Mouse (Mus musculus) midbrain, embryonic 14.5 days (tissue): Measurements from ENCODE around the gene Ctcfl. TPM values are rescaled to one million over a fixed set of nuclear protein-coding genes. Genes with fewer than 3 reads are reported as not detected.

Experiments
- ATAC-seq: fragments of 200-750 bp; cut with Nextera tagmentation; 2 replicates; pipeline ENCODE4 v1.8.0; 2017; ENCODE audit warnings: moderate number of reproducible peaks, moderate library complexity; ENCODE audit not compliant: low FRiP score, low TSS enrichment
- DNase-seq: peaks from one replicate; pipeline ENCODE4 v3.0.0-alpha.2; 2015
- H3K27ac ChIP-seq: fragments of 300-500 bp; sonication (generic); replicated peaks from 2 replicates; pipeline ENCODE4 v1.5.1; 2014; ENCODE audit warnings: mild to moderate bottlenecking, low read depth, low read length, moderate library complexity
- H3K27me3 ChIP-seq: fragments of 300-500 bp; sonication (generic); 2 replicates; pipeline ENCODE4 v1.6.1; 2014; ENCODE audit warnings: low read length, control low read depth, mixed read lengths; ENCODE audit not compliant: control insufficient read depth, insufficient read depth
- H3K36me3 ChIP-seq: fragments of 300-500 bp; sonication (generic); 2 replicates; pipeline ENCODE4 v1.6.1; 2014; ENCODE audit warnings: low read length, control low read depth; ENCODE audit not compliant: control insufficient read depth, insufficient read depth
- H3K4me1 ChIP-seq: fragments of 300-500 bp; sonication (generic); 2 replicates; pipeline ENCODE4 v1.6.1; 2014; ENCODE audit warnings: mild to moderate bottlenecking, antibody characterized with exemption, low read length, control low read depth; ENCODE audit not compliant: control insufficient read depth, insufficient read depth
- H3K4me2 ChIP-seq: fragments of 300-500 bp; sonication (generic); 2 replicates; pipeline ENCODE4 v1.6.1; 2014; ENCODE audit warnings: mild to moderate bottlenecking, low read length, moderate library complexity
- H3K4me3 ChIP-seq: fragments of 300-500 bp; sonication (generic); replicated peaks from 2 replicates; pipeline ENCODE4 v1.5.1; 2014; ENCODE audit warnings: low read depth, low read length
- H3K9ac ChIP-seq: fragments of 300-500 bp; sonication (generic); replicated peaks from 2 replicates; pipeline ENCODE4 v1.6.1; 2014; ENCODE audit warnings: mild to moderate bottlenecking, low read length, moderate library complexity
- H3K9me3 ChIP-seq: fragments of 300-500 bp; sonication (generic); 2 replicates; pipeline ENCODE4 v1.6.1; 2016; ENCODE audit warnings: low read length, control low read depth, mixed read lengths; ENCODE audit not compliant: control insufficient read depth
- WGBS: fragments of 180-500 bp; shearing (Covaris S2); extraction: QIAGEN DNeasy Blood & Tissue Kit; methylation state at CpG from one replicate; pipeline ENCODE4 v1.1.7; 2014; 5-methylcytosine and 5-hydroxymethylcytosine counted together
- polyA plus RNA-seq: library from polyadenylated mRNA; unstranded; fragments of >200 nt; fragmentation: Nextera tagmentation; extraction: Ambion mirVana; gene quantifications from 2 replicates; pipeline ENCODE4 v1.2.1, GENCODE M21; 2014

Ctcfl gene
- polyA plus RNA-seq, 1 experiment from 2014 or later, result not detected

DNA sequence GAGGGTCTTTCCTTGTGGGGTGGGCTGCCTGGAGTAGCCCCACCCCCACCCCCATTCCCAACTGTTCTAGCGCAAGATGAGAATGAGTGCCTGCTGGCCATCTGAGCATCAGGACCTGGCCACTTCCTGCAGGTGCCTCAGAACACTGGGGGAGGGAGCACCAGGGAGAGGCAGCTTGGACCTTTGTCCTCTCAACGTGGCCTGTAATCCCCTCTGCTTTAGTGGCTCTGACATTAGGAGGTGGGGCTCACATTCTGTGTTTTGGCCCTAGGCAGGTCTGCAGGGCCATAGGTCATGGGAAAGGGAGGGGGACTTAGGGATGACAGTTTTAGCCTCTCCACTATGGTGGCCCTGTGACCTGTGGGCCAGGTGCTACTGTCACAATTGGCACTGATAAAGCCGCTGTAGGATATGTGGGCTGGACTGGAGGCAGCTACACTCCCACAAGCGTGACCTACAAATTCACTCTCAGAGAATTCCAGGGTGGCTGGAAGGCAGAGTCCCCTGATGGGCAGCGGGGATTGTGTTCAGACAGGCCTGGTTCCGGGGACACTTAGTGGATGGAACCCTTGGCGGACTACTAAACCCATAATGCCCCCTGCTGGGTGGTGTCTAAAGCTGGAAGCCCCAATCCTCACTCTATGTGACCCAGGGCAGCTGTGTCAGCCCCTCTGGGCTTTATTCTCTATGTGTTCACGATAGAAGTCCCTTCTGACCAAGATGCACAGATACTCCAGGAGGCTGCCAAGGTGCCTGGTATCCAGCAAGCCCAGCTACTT is 68.5 kb downstream of the Ctcfl start:
- peak; percentile 12 for DNase-seq
- 21% methylated on average over 8 of the region's 8 CpGs for WGBS
- Histone ChIP-seq H3K4me3 (no peak overlapping the region), H3K4me1 (0 out of 2 replicates have a peak, but pooled peaks cover 4% of the 10 kb centered on the region), H3K36me3 (no peaks in the 10 kb centered on the region), H3K27me3 (no peaks in the 10 kb centered on the region), H3K9me3 (no peaks in the 10 kb centered on the region), H3K4me2 (no peak overlapping the region), H3K9ac (no peak overlapping the region), H3K27ac (no peak overlapping the region)
- ATAC-seq, result no peak

DNA sequence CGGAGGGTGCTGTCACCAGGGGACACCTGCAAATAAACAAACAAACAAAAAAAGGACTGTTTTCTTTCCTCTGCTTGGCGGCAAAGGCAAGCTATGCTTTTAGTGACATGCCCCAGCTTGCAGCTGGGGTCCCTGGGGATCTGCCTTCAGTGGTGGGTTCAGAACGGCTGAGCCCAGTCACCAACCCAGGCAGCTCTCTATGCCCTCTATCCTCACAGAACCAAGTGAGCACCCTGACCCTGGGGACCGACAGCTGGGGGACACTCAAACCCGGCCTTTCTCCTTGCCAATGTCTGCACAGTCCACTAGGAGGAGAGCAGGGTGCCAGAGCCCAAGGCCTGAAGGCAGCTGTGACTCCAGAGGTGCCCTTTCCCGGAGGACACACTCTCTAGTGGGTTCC is 69.5 kb downstream of the Ctcfl start:
- Histone ChIP-seq H3K4me1 (0 out of 2 replicates have a peak, but pooled peaks cover 4% of the 10 kb centered on the region), H3K27ac (no peak overlapping the region), H3K36me3 (no peaks in the 10 kb centered on the region), H3K9ac (no peak overlapping the region), H3K27me3 (no peaks in the 10 kb centered on the region), H3K4me2 (no peak overlapping the region), H3K9me3 (no peaks in the 10 kb centered on the region), H3K4me3 (no peak overlapping the region)
- ATAC-seq, result no peak
- WGBS, result 49% methylated on average over 6 of the region's 6 CpGs
- DNase-seq, result no peak

DNA sequence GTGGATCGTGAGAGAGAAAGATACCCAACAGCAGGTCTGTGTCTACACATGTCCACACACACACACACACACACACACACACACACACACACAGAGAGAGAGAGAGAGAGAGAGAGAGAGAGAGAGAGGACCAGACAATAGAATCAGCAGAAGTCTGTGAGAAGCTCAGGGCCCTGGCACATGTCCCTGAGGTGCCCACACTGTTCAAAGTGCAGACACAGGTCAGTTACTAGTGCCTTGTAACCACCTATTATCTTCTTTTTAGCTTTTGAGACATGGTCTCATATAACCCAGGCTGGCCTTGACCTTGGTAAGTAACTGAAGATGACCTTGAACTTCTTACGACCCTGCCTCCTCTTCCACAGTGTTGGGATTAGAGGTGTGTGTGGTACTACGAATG is 70.1 kb downstream of the Ctcfl start:
- DNase-seq (no peak), ATAC-seq (no peak)
- WGBS, result 82% methylated on average over 3 of the region's 3 CpGs
- Histone ChIP-seq H3K4me2 (no peak overlapping the region), H3K27me3 (no peaks in the 10 kb centered on the region), H3K27ac (no peak overlapping the region), H3K4me3 (no peak overlapping the region), H3K4me1 (0 out of 2 replicates have a peak, but pooled peaks cover 4% of the 10 kb centered on the region), H3K9ac (no peak overlapping the region), H3K36me3 (no peaks in the 10 kb centered on the region), H3K9me3 (no peaks in the 10 kb centered on the region)

DNA sequence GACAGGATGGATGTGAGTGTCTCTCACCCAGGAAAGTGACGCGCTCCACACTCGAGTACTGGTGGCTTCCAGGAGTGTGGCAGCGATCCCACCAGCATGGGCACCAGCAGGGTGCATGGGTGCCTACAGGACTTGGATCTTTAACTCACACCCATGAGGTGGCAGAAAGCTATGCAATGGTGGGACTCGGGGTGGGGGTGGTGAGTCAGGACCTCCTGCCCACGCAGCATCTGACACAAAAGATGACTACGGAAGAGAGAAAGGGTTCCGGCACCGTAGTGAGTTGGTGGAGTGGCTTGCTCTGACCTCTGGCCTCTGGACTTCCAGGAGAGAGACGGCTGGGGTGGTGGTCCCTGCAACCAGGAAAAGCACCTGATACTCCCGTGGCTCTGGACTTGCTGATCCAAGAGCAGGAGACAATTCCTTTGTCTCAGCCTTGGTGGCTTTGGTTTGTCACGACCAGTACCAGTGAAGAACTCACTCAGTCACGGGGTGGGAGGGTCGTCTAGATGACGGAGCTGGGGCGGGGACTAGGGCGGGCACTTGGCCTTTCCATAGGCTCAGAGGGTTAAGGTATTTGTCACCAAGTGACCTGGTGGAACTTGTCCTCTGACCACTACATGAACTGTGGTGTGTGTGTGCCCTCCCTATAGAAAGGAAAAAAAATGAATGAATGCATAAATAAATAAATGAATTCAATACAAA is 71.1 kb downstream of the Ctcfl start:
- no peaks in the 10 kb centered on the region for H3K36me3 ChIP-seq
- H3K9me3 ChIP-seq, result no peaks in the 10 kb centered on the region
- H3K27me3 ChIP-seq, result no peaks in the 10 kb centered on the region
- no peak for DNase-seq
- H3K4me2 ChIP-seq, result no peak overlapping the region
- 0 out of 2 replicates have a peak, but pooled peaks cover 4% of the 10 kb centered on the region for H3K4me1 ChIP-seq
- no peak overlapping the region for H3K9ac ChIP-seq
- no peak overlapping the region for H3K27ac ChIP-seq
- H3K4me3 ChIP-seq, result no peak overlapping the region
- ATAC-seq, result no peak
- 51% methylated on average over 17 of the region's 17 CpGs for WGBS

DNA sequence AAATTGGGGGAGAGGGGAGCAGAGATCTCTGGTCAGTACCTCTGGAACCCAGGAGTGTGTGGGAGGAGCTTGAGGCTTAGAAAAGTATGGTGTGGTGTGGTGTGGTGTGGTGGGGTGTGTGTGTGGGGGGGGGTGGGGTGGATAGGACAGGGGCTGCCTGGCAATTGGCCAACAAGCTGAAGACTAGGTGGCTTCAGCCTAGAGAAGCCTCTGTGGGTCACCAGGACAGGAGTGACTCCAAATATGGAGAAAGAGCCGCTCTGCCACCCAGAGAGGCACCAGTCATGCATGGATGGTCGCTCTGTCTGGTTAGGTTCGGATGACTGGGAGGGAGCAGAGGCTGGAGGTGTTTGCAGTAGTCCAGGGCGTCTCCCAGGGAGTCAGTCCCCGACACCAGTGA is 71.9 kb downstream of the Ctcfl start:
- no peaks in the 10 kb centered on the region for H3K9me3 ChIP-seq
- H3K4me1 ChIP-seq, result 0 out of 2 replicates have a peak, but pooled peaks cover 4% of the 10 kb centered on the region
- H3K4me2 ChIP-seq, result no peak overlapping the region
- 33% methylated on average over 5 of the region's 5 CpGs for WGBS
- no peak for ATAC-seq
- no peaks in the 10 kb centered on the region for H3K36me3 ChIP-seq
- no peak for DNase-seq
- no peak overlapping the region for H3K9ac ChIP-seq
- no peak overlapping the region for H3K4me3 ChIP-seq
- no peaks in the 10 kb centered on the region for H3K27me3 ChIP-seq
- H3K27ac ChIP-seq, result no peak overlapping the region

DNA sequence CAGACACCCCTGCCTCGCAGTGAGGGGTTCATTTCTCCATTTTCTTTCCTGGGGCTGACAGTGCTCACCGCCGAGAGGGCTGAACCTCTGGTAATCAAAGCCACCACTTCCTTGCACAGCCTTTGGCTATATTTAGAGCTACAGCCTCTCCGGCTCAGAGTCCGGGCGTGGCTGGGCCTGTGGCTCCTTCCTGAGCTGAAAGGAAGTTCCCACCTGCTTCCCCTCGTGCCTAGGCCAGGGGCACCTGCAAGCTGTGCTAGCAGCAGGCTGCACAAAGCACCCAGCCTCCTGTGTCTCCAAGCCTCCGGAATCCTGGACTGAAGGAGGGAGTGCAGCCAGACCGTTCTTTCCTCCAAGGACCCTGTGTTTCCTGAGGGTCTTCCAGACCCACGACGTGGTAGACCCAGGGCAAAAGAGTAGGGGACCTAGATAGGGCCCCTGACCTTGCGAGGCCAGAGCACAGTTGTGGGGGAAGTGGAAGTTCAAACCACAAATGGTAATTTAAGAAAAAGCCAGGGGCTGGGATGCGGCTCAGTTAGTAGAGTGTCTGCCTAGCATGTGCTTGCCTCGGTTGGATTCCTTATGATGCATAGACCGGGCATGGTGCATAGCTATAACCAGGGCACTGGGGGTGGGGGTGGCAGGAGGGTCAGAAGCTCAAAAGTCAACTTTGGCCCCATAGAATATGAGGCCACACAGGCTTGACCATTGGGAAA is 72.6 kb downstream of the Ctcfl start:
- WGBS, result 73% methylated on average over 15 of the region's 15 CpGs
- H3K9ac ChIP-seq, result no peak overlapping the region

DNA sequence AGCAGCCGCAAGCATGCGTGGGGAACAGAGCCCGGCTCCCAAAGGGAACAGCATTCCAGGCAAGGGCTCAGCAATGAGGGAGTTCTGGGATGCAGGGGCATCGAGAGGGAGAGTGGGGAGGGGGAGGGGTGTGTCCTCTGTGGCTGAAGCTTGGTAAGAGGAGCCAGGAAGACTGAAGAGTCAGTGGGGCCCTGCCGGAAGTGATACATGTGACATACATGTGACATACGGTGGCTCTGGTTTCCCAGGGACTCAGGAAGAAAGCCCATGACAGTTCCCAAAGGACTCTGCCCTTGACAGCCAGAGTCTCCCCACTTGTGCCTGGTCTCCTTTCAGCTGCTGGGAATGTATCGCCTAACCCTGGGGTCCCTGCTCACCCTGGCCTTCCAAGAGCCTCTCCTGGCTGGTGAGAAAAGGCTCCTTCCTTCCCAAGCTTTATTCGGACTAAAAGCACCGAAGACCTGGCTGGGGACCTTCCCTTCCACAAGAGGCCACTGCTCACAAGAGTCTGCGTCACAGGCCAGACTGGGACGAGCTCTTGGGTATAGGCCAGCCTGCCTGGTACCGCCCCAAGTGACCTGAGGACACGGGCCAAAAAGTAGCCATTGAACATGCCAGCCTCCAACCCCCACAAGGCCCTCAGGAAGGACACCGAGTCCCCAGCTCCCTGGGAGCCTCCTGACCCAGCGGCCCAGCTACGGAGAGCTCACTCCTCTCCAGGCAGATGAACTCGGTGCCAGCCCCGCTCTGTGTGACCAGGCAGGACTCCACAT is 74.9 kb downstream of the Ctcfl start:
- ATAC-seq (no peak), DNase-seq (no peak)
- Histone ChIP-seq H3K4me3 (no peak overlapping the region), H3K4me1 (no peaks in the 10 kb centered on the region), H3K9ac (no peak overlapping the region), H3K4me2 (no peak overlapping the region), H3K36me3 (no peaks in the 10 kb centered on the region), H3K27me3 (no peaks in the 10 kb centered on the region), H3K9me3 (no peaks in the 10 kb centered on the region), H3K27ac (no peak overlapping the region)
- WGBS, result 81% methylated on average over 18 of the region's 18 CpGs

More for the DNA sequence above, 72.6 kb downstream of the Ctcfl start:
- H3K9me3 ChIP-seq, result no peaks in the 10 kb centered on the region
- no peaks in the 10 kb centered on the region for H3K27me3 ChIP-seq
- no peak overlapping the region for H3K27ac ChIP-seq
- no peak overlapping the region for H3K4me2 ChIP-seq
- H3K4me1 ChIP-seq, result 0 out of 2 replicates have a peak, but pooled peaks cover 4% of the 10 kb centered on the region
- H3K36me3 ChIP-seq, result no peaks in the 10 kb centered on the region
- DNase-seq (no peak), ATAC-seq (no peak)
- no peak overlapping the region for H3K4me3 ChIP-seq
